Mouse (Mus musculus): ENCODE data around the gene Ckmt2. TPM values are rescaled to one million over a fixed set of nuclear protein-coding genes. Genes with fewer than 3 reads are reported as not detected.

Gene Ckmt2
- polyA plus RNA-seq, 1 experiment = 18.1 TPM

GRCm38 (mm10) chr13:91881837-91882480, 5.3 kb upstream of the Ckmt2 start:
- Histone ChIP-seq H3K27me3 (ENCODE audit: control insufficient read depth, insufficient read depth, insufficient read length) (no peaks in the 10 kb centered on the region), H3K79me2 (ENCODE audit: control insufficient read depth, insufficient read depth) (no peaks in the 10 kb centered on the region), H3K36me3 (ENCODE audit: control insufficient read depth, insufficient read depth) (no peaks in the 10 kb centered on the region), H3K4me2 (ENCODE audit: low read depth) (no peak overlapping the region), H3ac (ENCODE audit: control insufficient read depth, insufficient read length) (no peak overlapping the region), H3K4me3 (no peak overlapping the region)
- TF ChIP-seq E2F4 (IDR thresholded peaks at IDR 0.05; ENCODE audit: insufficient read depth) (no peak), POLR2AphosphoS2 (IDR thresholded peaks at IDR 0.05; ENCODE audit: insufficient read length, low read depth) (no peak), CEBPB (IDR thresholded peaks at IDR 0.05; ENCODE audit: insufficient read depth, poor library complexity, severe bottlenecking) (no peak), MAX (IDR thresholded peaks at IDR 0.05; ENCODE audit: low read depth) (no peak), SRF (IDR thresholded peaks at IDR 0.05; ENCODE audit: control insufficient read depth, insufficient read length, low read depth) (no peak), TCF3 (IDR thresholded peaks at IDR 0.05; ENCODE audit: insufficient read length, low read depth) (no peak), POLR2A (IDR thresholded peaks at IDR 0.05; ENCODE audit: insufficient read length, low read depth) (no peak), USF1 (IDR thresholded peaks at IDR 0.05; ENCODE audit: low read depth) (no peak), REST (IDR thresholded peaks at IDR 0.05; ENCODE audit: insufficient read depth, insufficient read length) (no peak), TCF12 (IDR thresholded peaks at IDR 0.05; ENCODE audit: insufficient read depth, poor library complexity, severe bottlenecking) (no peak), MYOD1 (IDR thresholded peaks at IDR 0.05; ENCODE audit: control insufficient read depth in 1 of 3, insufficient read length in 2 of 3, low read depth in 2 of 3) (no peak), MYOG (IDR thresholded peaks at IDR 0.05; ENCODE audit: control insufficient read depth in 1 of 3, insufficient read depth in 1 of 3, insufficient read length in 2 of 3, low read depth in 2 of 3) (no peak)

DNA sequence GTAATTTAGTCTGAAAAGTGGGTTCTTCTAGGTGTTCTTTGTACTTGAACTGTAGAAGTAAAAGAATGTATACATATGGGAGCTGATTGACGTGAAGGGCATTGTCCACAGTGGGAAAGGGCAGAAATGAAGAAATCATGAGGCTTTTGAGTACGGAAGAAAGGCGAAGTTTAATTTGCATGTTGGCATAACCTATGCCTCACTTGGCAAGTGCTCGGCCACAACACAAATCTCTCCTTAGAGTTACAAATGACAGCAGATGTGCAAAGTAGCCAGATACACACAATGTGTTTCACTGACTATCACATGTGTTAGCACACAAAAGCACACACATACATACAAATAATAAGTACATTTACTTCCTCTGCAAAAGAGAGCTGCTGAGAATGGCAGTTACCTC, 3.6 kb upstream of the Ckmt2 start:
- no peaks in the 10 kb centered on the region for H3K27me3 ChIP-seq (ENCODE audit: control insufficient read depth, insufficient read depth, insufficient read length)
- no peak overlapping the region for H3K4me2 ChIP-seq (ENCODE audit: low read depth)
- H3K79me2 ChIP-seq (ENCODE audit: control insufficient read depth, insufficient read depth) = no peaks in the 10 kb centered on the region
- no peaks in the 10 kb centered on the region for H3K36me3 ChIP-seq (ENCODE audit: control insufficient read depth, insufficient read depth)
- no peak overlapping the region for H3K4me3 ChIP-seq
- TF ChIP-seq USF1 (IDR thresholded peaks at IDR 0.05; ENCODE audit: low read depth) (no peak), E2F4 (IDR thresholded peaks at IDR 0.05; ENCODE audit: insufficient read depth) (no peak), CEBPB (IDR thresholded peaks at IDR 0.05; ENCODE audit: insufficient read depth, poor library complexity, severe bottlenecking) (no peak), POLR2AphosphoS2 (IDR thresholded peaks at IDR 0.05; ENCODE audit: insufficient read length, low read depth) (no peak), REST (IDR thresholded peaks at IDR 0.05; ENCODE audit: insufficient read depth, insufficient read length) (no peak), POLR2A (IDR thresholded peaks at IDR 0.05; ENCODE audit: insufficient read length, low read depth) (no peak), MYOD1 (IDR thresholded peaks at IDR 0.05; ENCODE audit: control insufficient read depth in 1 of 3, insufficient read length in 2 of 3, low read depth in 2 of 3) (no peak), MAX (IDR thresholded peaks at IDR 0.05; ENCODE audit: low read depth) (no peak), TCF3 (IDR thresholded peaks at IDR 0.05; ENCODE audit: insufficient read length, low read depth) (no peak), TCF12 (IDR thresholded peaks at IDR 0.05; ENCODE audit: insufficient read depth, poor library complexity, severe bottlenecking) (no peak), SRF (IDR thresholded peaks at IDR 0.05; ENCODE audit: control insufficient read depth, insufficient read length, low read depth) (no peak), MYOG (IDR thresholded peaks at IDR 0.05; ENCODE audit: control insufficient read depth in 1 of 3, insufficient read depth in 1 of 3, insufficient read length in 2 of 3, low read depth in 2 of 3) (no peak)
- no peak overlapping the region for H3ac ChIP-seq (ENCODE audit: control insufficient read depth, insufficient read length)

- no peaks in the 10 kb centered on the region for H3K79me2 ChIP-seq (ENCODE audit: control insufficient read depth, insufficient read depth)
- no peak overlapping the region for H3ac ChIP-seq (ENCODE audit: control insufficient read depth, insufficient read length)
- no peak for TF ChIP-seq TCF3 (IDR thresholded peaks at IDR 0.05; ENCODE audit: insufficient read length, low read depth)
- TF ChIP-seq MYOG (IDR thresholded peaks at IDR 0.05; ENCODE audit: control insufficient read depth in 1 of 3, insufficient read depth in 1 of 3, insufficient read length in 2 of 3, low read depth in 2 of 3) = no peak
- no peak for TF ChIP-seq MAX (IDR thresholded peaks at IDR 0.05; ENCODE audit: low read depth)
- no peak for TF ChIP-seq CEBPB (IDR thresholded peaks at IDR 0.05; ENCODE audit: insufficient read depth, poor library complexity, severe bottlenecking)
- no peak for TF ChIP-seq POLR2AphosphoS2 (IDR thresholded peaks at IDR 0.05; ENCODE audit: insufficient read length, low read depth)
- no peak for TF ChIP-seq REST (IDR thresholded peaks at IDR 0.05; ENCODE audit: insufficient read depth, insufficient read length)
- TF ChIP-seq TCF12 (IDR thresholded peaks at IDR 0.05; ENCODE audit: insufficient read depth, poor library complexity, severe bottlenecking) = no peak
- no peak for TF ChIP-seq E2F4 (IDR thresholded peaks at IDR 0.05; ENCODE audit: insufficient read depth)
- no peak for TF ChIP-seq POLR2A (IDR thresholded peaks at IDR 0.05; ENCODE audit: insufficient read length, low read depth)
- TF ChIP-seq USF1 (IDR thresholded peaks at IDR 0.05; ENCODE audit: low read depth) = no peak
- no peak for TF ChIP-seq MYOD1 (IDR thresholded peaks at IDR 0.05; ENCODE audit: control insufficient read depth in 1 of 3, insufficient read length in 2 of 3, low read depth in 2 of 3)
- no peak for TF ChIP-seq SRF (IDR thresholded peaks at IDR 0.05; ENCODE audit: control insufficient read depth, insufficient read length, low read depth)
- H3K4me3 ChIP-seq = no peak overlapping the region
- H3K4me2 ChIP-seq (ENCODE audit: low read depth) = peak overlapping the region; percentile 61
- H3K27me3 ChIP-seq (ENCODE audit: control insufficient read depth, insufficient read depth, insufficient read length) = no peaks in the 10 kb centered on the region
- H3K36me3 ChIP-seq (ENCODE audit: control insufficient read depth, insufficient read depth) = no peaks in the 10 kb centered on the region
These were observed 1.3 kb upstream of the Ckmt2 start for GRCm38 (mm10) chr13:91877996-91878395.

- TF ChIP-seq POLR2AphosphoS2 (IDR thresholded peaks at IDR 0.05; ENCODE audit: insufficient read length, low read depth) (no peak), MYOD1 (IDR thresholded peaks at IDR 0.05; ENCODE audit: control insufficient read depth in 1 of 3, insufficient read length in 2 of 3, low read depth in 2 of 3) (no peak), TCF12 (IDR thresholded peaks at IDR 0.05; ENCODE audit: insufficient read depth, poor library complexity, severe bottlenecking) (no peak), MYOG (IDR thresholded peaks at IDR 0.05; ENCODE audit: control insufficient read depth in 1 of 3, insufficient read depth in 1 of 3, insufficient read length in 2 of 3, low read depth in 2 of 3) (no peak), SRF (IDR thresholded peaks at IDR 0.05; ENCODE audit: control insufficient read depth, insufficient read length, low read depth) (no peak), TCF3 (IDR thresholded peaks at IDR 0.05; ENCODE audit: insufficient read length, low read depth) (no peak), REST (IDR thresholded peaks at IDR 0.05; ENCODE audit: insufficient read depth, insufficient read length) (no peak), CEBPB (IDR thresholded peaks at IDR 0.05; ENCODE audit: insufficient read depth, poor library complexity, severe bottlenecking) (no peak), MAX (IDR thresholded peaks at IDR 0.05; ENCODE audit: low read depth) (no peak), USF1 (IDR thresholded peaks at IDR 0.05; ENCODE audit: low read depth) (no peak), E2F4 (IDR thresholded peaks at IDR 0.05; ENCODE audit: insufficient read depth) (no peak), POLR2A (IDR thresholded peaks at IDR 0.05; ENCODE audit: insufficient read length, low read depth) (no peak)
- Histone ChIP-seq H3K36me3 (ENCODE audit: control insufficient read depth, insufficient read depth) (no peaks in the 10 kb centered on the region), H3K27me3 (ENCODE audit: control insufficient read depth, insufficient read depth, insufficient read length) (no peaks in the 10 kb centered on the region), H3K79me2 (ENCODE audit: control insufficient read depth, insufficient read depth) (no peaks in the 10 kb centered on the region), H3K4me3 (no peak overlapping the region), H3ac (ENCODE audit: control insufficient read depth, insufficient read length) (no peak overlapping the region), H3K4me2 (ENCODE audit: low read depth) (peak overlapping the region; percentile 61)
These were observed 665 bp upstream of the Ckmt2 start for GRCm38 (mm10) chr13:91877350-91877749.
